Mouse (Mus musculus) stomach, embryonic 15.5 days (tissue): Measurements from ENCODE around the gene Ubac2. TPM values are rescaled to one million over a fixed set of nuclear protein-coding genes. Genes with fewer than 3 reads are reported as not detected.

ENCODE experiments used
- ATAC-seq: fragments of 200-750 bp; cut with Nextera tagmentation; 2 replicates; pipeline ENCODE4 v1.8.0; 2017; ENCODE audit warnings: low read depth, moderate number of reproducible peaks, moderate TSS enrichment; ENCODE audit not compliant: insufficient read depth, low FRiP score
- H3K27ac ChIP-seq: fragments of 300-500 bp; sonication (generic); 2 replicates; pipeline ENCODE4 v1.5.1; 2015; ENCODE audit warnings: mild to moderate bottlenecking, inconsistent platforms
- H3K27me3 ChIP-seq: fragments of 300-500 bp; sonication (generic); replicated peaks from 2 replicates; pipeline ENCODE4 v1.6.1; 2015; ENCODE audit warnings: inconsistent platforms
- H3K36me3 ChIP-seq: fragments of 300-500 bp; sonication (generic); 2 replicates; pipeline ENCODE4 v1.6.1; 2015; ENCODE audit warnings: inconsistent platforms
- H3K4me1 ChIP-seq: fragments of 300-500 bp; sonication (generic); 2 replicates; pipeline ENCODE4 v1.6.1; 2015; ENCODE audit warnings: inconsistent platforms
- H3K4me2 ChIP-seq: fragments of 300-500 bp; sonication (generic); 2 replicates; pipeline ENCODE4 v1.6.1; 2015; ENCODE audit warnings: mild to moderate bottlenecking, inconsistent platforms
- H3K4me3 ChIP-seq: fragments of 300-500 bp; sonication (generic); replicated peaks from 2 replicates; pipeline ENCODE4 v1.5.1; 2015; ENCODE audit warnings: inconsistent platforms
- H3K9ac ChIP-seq: fragments of 300-500 bp; sonication (generic); 2 replicates; pipeline ENCODE4 v1.6.1; 2015; ENCODE audit warnings: inconsistent platforms
- H3K9me3 ChIP-seq: fragments of 300-500 bp; sonication (generic); 2 replicates; pipeline ENCODE4 v1.6.1; 2016; ENCODE audit warnings: inconsistent platforms
- WGBS: fragments of 180-500 bp; shearing (Covaris S2); methylation state at CpG from one replicate; pipeline ENCODE4 v1.1.7; 2015; 5-methylcytosine and 5-hydroxymethylcytosine counted together
- polyA plus RNA-seq: library from polyadenylated mRNA; unstranded; fragments of >200 nt; fragmentation: Nextera tagmentation; extraction: Ambion mirVana; gene quantifications from 2 replicates; pipeline ENCODE4 v1.2.1, GENCODE M21; 2015

Ubac2 gene
- polyA plus RNA-seq, 1 experiment from 2014 or later: 61.6 TPM

DNA sequence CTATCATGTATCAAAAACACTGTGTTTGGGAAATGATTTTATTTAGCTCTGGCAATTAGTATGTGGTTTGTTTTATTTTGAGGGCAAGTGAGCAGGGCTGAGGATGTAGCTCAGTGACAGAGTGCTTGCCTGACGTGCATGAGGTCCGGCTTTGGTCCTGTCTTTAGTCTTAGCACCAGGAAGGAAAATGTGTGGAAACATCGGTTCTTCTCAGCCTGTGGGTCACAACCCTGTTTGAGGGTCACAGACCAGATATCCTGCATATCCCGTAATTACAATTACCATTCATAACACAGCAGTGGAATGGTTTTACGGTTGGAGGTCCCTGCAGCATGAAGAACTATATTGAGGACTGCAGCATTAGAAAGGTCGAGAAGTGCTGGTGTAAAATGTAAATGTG, 107.6 kb downstream of the Ubac2 start:
- WGBS: 79% methylated on average over 6 of the region's 6 CpGs
- no peak overlapping the region for H3K27ac ChIP-seq

DNA sequence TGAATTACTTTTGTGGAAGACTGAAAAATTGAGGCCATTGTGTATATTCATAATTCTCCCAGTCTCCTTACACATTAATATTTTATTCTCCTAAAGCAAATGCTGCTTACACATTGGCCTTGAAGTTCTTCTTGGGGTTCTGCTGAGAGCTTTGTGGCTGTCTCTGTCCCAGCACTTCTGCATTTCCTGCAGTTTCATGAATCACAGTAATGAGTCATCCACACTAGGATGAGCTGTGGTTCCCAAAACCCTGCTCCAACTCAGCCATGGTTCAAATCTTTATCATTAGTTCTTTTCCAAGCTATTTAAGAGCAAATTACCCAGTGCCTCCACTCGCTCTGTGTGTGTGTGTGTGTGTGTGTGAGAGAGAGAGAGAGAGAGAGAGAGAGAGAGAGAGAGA, 108.9 kb downstream of the Ubac2 start:
- ATAC-seq: no peak
- H3K4me2 ChIP-seq: no peak overlapping the region
- H3K9ac ChIP-seq: no peak overlapping the region
- no peaks in the 10 kb centered on the region for H3K9me3 ChIP-seq
- H3K4me1 ChIP-seq: peaks cover 3% of the 10 kb centered on the region; the same call in 1 of the 2 replicates
- no peaks in the 10 kb centered on the region for H3K27me3 ChIP-seq
- no peaks in the 10 kb centered on the region for H3K36me3 ChIP-seq
- H3K27ac ChIP-seq: 0 out of 2 replicates have a peak overlapping the region, but pooled peaks have one; percentile 27
- H3K4me3 ChIP-seq: no peak overlapping the region
- WGBS: 82% methylated on average over 1 of the region's 1 CpGs

More for the DNA sequence above, 107.6 kb downstream of the Ubac2 start:
- no peak overlapping the region for H3K4me2 ChIP-seq
- no peak overlapping the region for H3K4me3 ChIP-seq
- no peak for ATAC-seq
- no peaks in the 10 kb centered on the region for H3K27me3 ChIP-seq
- H3K9ac ChIP-seq: no peak overlapping the region
- no peaks in the 10 kb centered on the region for H3K9me3 ChIP-seq
- peaks cover 3% of the 10 kb centered on the region; the same call in 1 of the 2 replicates for H3K4me1 ChIP-seq
- H3K36me3 ChIP-seq: no peaks in the 10 kb centered on the region

DNA sequence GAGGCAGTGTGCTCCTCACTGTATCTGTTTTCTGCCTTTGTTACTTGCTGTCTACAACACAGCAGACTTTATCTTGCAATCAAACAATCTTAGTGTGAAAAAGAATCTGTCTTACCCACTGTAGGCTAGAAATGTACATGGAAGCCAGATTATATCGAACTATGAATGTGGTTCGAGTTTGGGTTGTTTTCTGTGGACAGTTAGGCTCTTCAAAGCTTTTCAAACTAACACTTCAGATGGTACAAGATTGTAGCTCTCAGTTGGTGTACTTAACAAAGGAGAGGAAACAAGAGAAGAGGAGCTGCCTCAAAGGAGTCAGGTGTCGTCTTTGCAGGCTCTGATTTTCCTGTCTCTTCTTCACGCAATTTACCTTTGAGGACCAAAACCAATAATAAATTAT, 109.3 kb downstream of the Ubac2 start:
- Histone ChIP-seq H3K36me3 (no peaks in the 10 kb centered on the region), H3K4me1 (peaks cover 3% of the 10 kb centered on the region; the same call in 1 of the 2 replicates), H3K27ac (no peak overlapping the region), H3K9ac (no peak overlapping the region), H3K4me2 (no peak overlapping the region), H3K4me3 (no peak overlapping the region), H3K27me3 (no peaks in the 10 kb centered on the region), H3K9me3 (no peaks in the 10 kb centered on the region)
- ATAC-seq: no peak
- WGBS: 77% methylated on average over 4 of the region's 4 CpGs

DNA sequence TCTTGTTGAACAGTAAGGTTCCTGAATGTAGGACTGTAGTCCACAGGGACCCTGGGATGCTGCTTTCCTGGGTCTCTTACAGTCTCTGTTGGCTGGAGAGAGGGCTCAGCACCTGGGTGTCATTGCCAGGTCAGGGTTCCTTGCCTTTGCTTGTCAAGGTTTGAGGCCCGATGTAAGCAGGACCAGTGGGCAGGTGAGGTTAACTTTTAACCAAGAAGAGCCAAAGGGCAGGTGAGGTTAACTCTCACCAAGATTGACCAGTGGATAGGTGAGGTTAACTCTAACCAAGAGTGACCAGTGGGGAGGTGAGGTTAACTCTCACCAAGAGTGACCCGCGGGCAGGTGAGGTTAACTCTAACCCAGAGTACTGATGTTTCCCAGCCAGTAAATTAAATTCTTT, 110.9 kb downstream of the Ubac2 start:
- Histone ChIP-seq H3K27me3 (no peaks in the 10 kb centered on the region), H3K4me3 (no peak overlapping the region), H3K4me2 (no peak overlapping the region), H3K9ac (no peak overlapping the region), H3K4me1 (no peaks in the 10 kb centered on the region), H3K36me3 (no peaks in the 10 kb centered on the region), H3K9me3 (no peaks in the 10 kb centered on the region), H3K27ac (no peak overlapping the region)
- 84% methylated on average over 3 of the region's 3 CpGs for WGBS
- no peak for ATAC-seq

DNA sequence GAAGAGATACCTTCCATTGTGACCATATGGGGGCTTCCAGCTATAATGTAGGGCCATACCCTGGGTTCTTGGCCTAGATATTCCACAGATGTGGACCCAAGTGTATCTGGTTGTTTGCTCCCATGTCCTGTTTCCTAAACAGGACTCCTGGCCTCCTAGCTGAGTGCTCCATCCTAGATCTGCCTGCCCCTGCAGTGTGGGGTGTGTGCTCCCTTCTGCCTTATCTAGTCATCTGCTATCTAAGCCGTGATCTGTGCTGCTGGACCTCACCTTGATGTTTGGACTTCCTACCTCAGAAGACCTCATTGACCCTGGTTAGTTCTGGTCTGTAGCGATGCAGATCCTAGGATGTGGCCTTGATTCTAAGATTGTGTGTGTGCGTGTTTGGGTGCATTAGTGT, 111.4 kb downstream of the Ubac2 start:
- Histone ChIP-seq H3K4me1 (no peaks in the 10 kb centered on the region), H3K27me3 (no peaks in the 10 kb centered on the region), H3K9ac (no peak overlapping the region), H3K4me2 (no peak overlapping the region), H3K4me3 (no peak overlapping the region), H3K36me3 (no peaks in the 10 kb centered on the region), H3K9me3 (no peaks in the 10 kb centered on the region), H3K27ac (no peak overlapping the region)
- 89% methylated on average over 3 of the region's 3 CpGs for WGBS
- no peak for ATAC-seq

DNA sequence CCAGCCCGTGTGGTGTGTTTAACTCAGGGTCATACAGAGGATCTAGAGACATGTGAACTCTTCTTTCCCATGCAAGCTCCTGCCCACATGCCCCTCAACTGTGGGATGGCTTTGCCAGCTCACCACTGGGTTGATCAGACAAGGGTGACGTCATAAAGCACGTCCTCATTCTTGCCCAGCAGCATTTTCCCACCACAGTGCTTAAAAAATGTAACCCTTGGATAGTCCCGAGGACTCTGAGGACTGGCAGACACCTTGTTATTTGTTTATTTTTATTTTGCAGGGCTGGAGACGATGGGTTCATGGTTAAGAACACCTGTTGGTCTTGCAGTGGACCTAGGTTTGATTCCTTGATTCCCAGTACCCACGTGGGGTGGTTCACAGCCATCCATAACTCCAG, 112.5 kb downstream of the Ubac2 start:
- Histone ChIP-seq H3K9me3 (no peaks in the 10 kb centered on the region), H3K4me1 (no peaks in the 10 kb centered on the region), H3K9ac (no peak overlapping the region), H3K36me3 (no peaks in the 10 kb centered on the region), H3K4me3 (no peak overlapping the region), H3K27me3 (no peaks in the 10 kb centered on the region), H3K27ac (no peak overlapping the region), H3K4me2 (no peak overlapping the region)
- no peak for ATAC-seq
- WGBS: 85% methylated on average over 6 of the region's 6 CpGs

DNA sequence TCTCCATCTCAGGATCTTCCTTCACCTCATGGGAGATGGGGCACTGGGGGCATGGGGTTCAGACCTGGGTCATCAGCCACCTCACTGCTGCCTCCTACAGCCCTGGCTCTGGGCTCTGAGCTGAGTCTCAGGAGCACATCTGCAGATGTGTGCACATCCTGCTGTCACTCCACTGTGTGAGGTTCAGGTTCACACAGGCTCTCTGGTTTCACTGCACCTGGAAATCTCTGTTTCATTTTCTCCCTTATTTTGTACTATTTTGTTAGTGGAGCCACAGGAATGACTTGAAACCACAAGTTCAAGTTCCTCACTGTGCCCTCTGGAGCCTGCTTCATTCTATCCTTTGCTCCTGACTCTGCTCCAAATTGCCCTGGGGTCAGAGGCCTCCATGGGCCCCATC, 113.5 kb downstream of the Ubac2 start:
- Histone ChIP-seq H3K36me3 (no peaks in the 10 kb centered on the region), H3K27me3 (no peaks in the 10 kb centered on the region), H3K27ac (0 out of 2 replicates have a peak overlapping the region, but pooled peaks have one; percentile 11), H3K4me3 (no peak overlapping the region), H3K9ac (no peak overlapping the region), H3K4me1 (no peaks in the 10 kb centered on the region), H3K9me3 (no peaks in the 10 kb centered on the region), H3K4me2 (no peak overlapping the region)
- ATAC-seq: no peak

DNA sequence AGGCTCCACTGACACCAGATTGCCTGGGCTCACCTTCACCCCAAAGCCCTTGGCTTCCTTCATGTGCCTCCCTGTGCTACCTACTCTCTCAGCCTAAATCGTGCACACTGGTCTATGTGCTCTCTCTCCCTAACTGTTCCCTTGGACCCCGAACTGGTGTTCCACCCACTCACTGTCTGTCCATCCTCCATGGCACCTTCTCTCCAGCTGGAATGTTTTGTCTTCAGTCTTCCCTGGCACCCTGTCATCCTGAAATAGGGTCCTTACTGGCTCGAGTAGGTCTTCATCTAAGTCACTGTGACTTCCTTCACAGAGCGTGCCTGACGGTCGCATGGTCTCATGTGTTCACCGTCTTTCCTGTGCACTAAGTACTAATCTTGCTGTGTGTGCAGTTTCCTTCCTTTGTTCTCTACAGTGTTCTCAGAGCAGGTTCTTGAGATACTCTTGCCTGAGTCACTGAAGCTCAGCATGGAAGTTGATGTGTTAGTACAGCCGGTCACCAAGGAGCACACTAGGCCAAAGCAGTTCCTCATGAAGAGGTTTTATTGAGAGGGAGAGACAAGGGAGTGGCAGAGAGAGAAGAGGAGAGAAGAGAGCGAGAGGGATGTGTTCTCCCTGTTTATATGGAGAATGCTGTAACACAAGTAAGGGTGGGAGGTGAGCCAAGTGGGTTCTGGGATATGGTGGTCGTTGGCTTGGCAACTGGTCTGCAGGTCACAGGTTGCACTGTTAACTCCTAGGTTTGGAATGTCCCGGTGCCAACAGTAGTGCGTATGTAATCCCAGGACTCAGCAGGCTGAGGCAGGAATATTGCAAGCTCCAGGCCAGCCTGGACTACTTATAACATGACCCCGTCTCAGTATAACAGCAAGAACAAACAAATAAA, 114.2 kb downstream of the Ubac2 start:
- Histone ChIP-seq H3K4me3 (no peak overlapping the region), H3K27me3 (no peaks in the 10 kb centered on the region), H3K36me3 (no peaks in the 10 kb centered on the region), H3K4me1 (no peaks in the 10 kb centered on the region), H3K9me3 (no peaks in the 10 kb centered on the region), H3K4me2 (no peak overlapping the region), H3K9ac (no peak overlapping the region), H3K27ac (0 out of 2 replicates have a peak overlapping the region, but pooled peaks have one; percentile 11)
- WGBS: 87% methylated on average over 13 of the region's 13 CpGs
- no peak for ATAC-seq

DNA sequence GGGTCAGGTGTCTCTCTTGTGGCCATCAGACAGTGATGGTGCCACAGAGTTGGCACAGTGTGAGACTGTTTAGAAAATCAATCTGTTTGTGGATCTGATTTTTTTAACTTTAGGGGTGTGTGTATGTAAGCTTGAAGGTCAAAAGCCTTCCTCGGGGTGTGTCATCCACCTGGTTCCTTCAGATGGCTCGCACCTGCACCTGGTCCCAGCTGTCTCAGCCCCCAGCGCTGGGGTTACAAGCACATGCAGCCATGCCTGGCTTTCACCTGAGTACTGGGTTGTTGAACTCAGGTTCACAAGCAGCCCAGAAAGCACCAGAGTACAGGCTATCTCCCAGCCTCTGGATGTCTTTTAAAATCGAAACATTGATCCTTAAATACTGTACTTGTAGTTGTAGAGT, 115.2 kb downstream of the Ubac2 start:
- Histone ChIP-seq H3K9ac (no peak overlapping the region), H3K27ac (no peak overlapping the region), H3K9me3 (no peaks in the 10 kb centered on the region), H3K4me1 (no peaks in the 10 kb centered on the region), H3K27me3 (no peaks in the 10 kb centered on the region), H3K4me3 (no peak overlapping the region), H3K36me3 (no peaks in the 10 kb centered on the region), H3K4me2 (no peak overlapping the region)
- no peak for ATAC-seq
- 76% methylated on average over 4 of the region's 4 CpGs for WGBS

DNA sequence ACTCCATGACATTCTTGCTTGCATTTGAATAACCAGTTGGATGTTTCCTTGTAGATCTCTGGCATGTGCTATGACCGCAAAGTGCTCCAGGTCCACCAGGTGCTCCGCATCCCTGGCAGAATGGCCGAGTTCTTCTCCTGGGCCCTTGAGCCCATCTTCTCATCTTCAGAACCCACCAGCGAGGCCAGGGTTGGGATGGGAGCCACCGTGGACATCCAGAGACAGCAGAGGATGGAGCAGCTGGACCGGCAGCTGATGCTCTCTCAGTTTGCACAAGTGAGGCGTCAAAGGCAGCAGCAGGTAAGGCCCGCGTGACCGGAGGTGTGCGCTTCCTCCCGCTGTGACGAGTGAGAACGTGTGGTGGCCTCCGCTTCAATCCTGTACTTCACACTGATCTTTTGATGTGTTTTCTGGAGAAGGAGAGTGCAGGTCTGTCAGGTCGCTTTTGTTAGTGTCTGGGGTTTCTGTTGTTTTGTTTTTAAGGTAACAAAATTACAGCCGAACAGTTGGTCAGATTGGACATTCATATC, 115.8 kb downstream of the Ubac2 start:
- no peaks in the 10 kb centered on the region for H3K9me3 ChIP-seq
- ATAC-seq: no peak
- 87% methylated on average over 17 of the region's 17 CpGs for WGBS
- no peaks in the 10 kb centered on the region for H3K27me3 ChIP-seq
- no peak overlapping the region for H3K4me3 ChIP-seq
- H3K9ac ChIP-seq: no peak overlapping the region
- H3K36me3 ChIP-seq: no peaks in the 10 kb centered on the region
- no peak overlapping the region for H3K27ac ChIP-seq
- H3K4me2 ChIP-seq: no peak overlapping the region
- no peaks in the 10 kb centered on the region for H3K4me1 ChIP-seq

DNA sequence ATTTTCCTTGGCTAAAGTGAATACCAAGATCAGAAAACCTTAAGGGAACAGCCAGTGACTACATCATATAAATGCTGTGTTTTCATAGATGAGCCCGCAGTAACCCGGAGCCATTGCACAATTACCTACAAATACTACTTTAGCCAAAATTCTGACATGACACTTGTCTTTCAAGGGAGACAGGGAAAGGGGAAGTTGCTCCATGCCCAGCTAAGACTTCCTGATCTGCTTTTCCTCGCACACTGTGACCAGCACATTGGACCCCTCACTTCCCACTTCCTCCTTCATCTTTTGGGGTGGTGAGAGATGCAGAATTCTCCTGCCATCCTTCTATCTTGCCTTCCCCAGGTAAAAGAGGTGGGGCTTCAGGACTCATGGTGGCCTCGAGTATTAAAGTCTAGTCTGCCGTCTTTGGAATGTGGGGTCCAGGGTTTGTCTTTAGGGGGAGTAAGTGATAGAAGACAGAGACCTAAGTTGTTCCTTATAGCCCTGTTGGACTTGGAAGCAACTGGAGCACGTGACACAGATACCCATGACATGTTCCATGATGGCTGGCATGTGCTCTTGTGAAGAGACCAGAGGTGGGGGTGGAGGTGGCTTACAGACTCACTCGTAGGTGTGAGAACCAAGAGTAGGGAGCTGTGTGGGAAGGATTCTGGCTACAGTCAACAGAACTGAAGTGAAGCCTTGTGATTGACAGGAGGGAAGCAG, 116.6 kb downstream of the Ubac2 start:
- Histone ChIP-seq H3K27me3 (no peaks in the 10 kb centered on the region), H3K9ac (no peak overlapping the region), H3K9me3 (no peaks in the 10 kb centered on the region), H3K4me1 (no peaks in the 10 kb centered on the region), H3K27ac (no peak overlapping the region), H3K4me3 (no peak overlapping the region), H3K4me2 (no peak overlapping the region), H3K36me3 (no peaks in the 10 kb centered on the region)
- no peak for ATAC-seq
- WGBS: 86% methylated on average over 7 of the region's 7 CpGs

DNA sequence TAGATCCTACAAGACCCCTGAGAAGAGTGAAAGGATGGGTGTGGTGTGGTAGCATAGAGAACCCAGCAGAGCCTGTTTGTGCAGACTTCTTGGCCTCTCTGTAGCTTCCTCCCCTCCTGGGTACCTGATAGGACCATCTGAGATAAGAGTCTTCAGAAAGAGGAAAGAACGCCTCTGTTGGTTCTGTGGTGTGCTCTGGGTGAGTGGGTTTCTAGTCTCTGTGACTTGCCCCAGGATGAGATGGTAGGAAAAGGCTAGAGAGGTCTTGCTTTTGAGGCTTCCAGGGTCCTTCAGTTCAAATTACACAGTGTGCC, 117.1 kb downstream of the Ubac2 start:
- H3K36me3 ChIP-seq: no peaks in the 10 kb centered on the region
- WGBS: 50% methylated on average over 1 of the region's 1 CpGs
- no peak overlapping the region for H3K4me2 ChIP-seq
- H3K4me3 ChIP-seq: no peak overlapping the region
- H3K27ac ChIP-seq: no peak overlapping the region
- H3K9me3 ChIP-seq: no peaks in the 10 kb centered on the region
- H3K27me3 ChIP-seq: no peaks in the 10 kb centered on the region
- H3K9ac ChIP-seq: no peak overlapping the region
- no peaks in the 10 kb centered on the region for H3K4me1 ChIP-seq
- ATAC-seq: no peak
